Mouse (Mus musculus): ENCODE data around the gene Phc3. TPM values are rescaled to one million over a fixed set of nuclear protein-coding genes. Genes with fewer than 3 reads are reported as not detected.
A peak's percentile ranks its signal among the peaks of the same experiment; 100 is the strongest.

Phc3 gene
- 4.7 and 5.4 TPM in 2 replicates for polyA plus RNA-seq (2016; fragmentation: Nextera tagmentation; extraction: Ambion mirVana)

DNA sequence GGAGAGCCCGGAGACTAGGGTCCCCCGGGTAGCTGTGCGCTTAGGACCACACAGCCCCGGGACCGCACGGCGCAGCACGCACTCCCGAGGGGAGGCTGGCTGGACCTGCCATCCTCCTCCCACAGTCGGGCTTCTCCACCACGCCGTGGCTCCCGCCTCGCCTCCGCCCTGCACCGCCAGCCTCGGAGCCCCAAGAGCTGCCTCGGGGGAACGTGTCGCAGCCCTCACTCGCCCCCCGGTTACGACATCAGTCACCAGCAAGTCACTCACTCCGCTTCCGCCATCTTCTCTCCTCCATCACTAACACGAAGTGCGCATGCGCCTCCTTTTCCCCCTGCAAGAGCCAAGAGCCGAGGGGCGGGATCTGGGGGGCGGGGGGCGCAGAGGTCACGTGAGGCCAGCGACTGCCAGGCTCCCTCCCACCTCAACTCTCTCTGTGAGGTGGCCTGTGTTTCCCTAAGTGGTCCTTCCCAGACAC lies at the start of gene Phc3:
TSS of gene Phc3 (minus strand) at position 312 of the 478 bp plus-strand sequence.
- H3K27ac ChIP-seq, result peak within 1 kb of the TSS; percentile 95
- H3K27me3 ChIP-seq (ENCODE audit: low read depth, poor library complexity, severe bottlenecking), result no peaks in the 10 kb centered on the region
- WGBS, result under 1% methylated on average over 34 of the region's 34 CpGs
- peaks cover 25% of the 10 kb centered on the region for H3K4me1 ChIP-seq
- peaks cover 19% of the 10 kb centered on the region for H3K36me3 ChIP-seq
- DNase-seq (ENCODE audit: low spot score), result peak; percentile 99
- no peaks in the 10 kb centered on the region for H3K9me3 ChIP-seq (replicated peaks)
- H3K4me3 ChIP-seq, result peak within 1 kb of the TSS; percentile 99

GRCm38 (mm10) chr3:31017652-31018051 lies 48.4 kb upstream of the Phc3 start:
- no peak overlapping the region for H3K27ac ChIP-seq
- peaks cover 18% of the 10 kb centered on the region for H3K36me3 ChIP-seq
- no peaks in the 10 kb centered on the region for H3K27me3 ChIP-seq (ENCODE audit: low read depth, poor library complexity, severe bottlenecking)
- no peaks in the 10 kb centered on the region for H3K9me3 ChIP-seq (replicated peaks)
- 76% methylated on average over 4 of the region's 4 CpGs for WGBS
- no peak overlapping the region for H3K4me3 ChIP-seq
- DNase-seq (ENCODE audit: low spot score), result no peak
- peaks cover 24% of the 10 kb centered on the region for H3K4me1 ChIP-seq

DNA sequence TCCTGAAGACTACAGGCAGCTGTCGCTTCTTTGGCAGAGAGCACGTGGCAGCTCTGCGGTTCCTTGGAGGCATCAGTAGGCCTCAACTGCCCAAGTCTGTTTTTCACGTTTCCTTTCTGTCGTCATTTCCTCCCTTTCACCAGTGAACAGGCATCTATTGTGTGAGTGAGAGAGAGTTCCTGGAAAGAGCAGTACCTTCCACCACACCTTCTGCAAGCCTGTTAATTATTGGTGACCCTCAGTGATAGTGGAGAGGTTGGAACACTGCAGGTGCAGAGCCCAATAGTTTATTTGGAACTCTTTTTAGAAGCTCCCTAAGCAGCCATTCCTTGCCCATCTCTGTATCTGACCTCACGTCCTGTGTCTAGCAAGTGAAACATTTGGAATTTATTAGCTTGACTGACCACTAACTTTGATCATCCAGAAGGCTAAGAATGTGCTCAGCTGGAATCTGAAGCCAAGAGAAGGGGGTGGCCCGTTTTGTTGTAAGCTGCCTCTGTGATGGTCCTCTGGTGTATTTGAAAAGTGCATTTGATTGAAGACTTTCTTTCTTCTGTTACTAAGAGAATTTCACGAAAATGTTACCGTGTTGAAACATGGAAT lies 47.5 kb upstream of the Phc3 start:
- H3K27me3 ChIP-seq (ENCODE audit: low read depth, poor library complexity, severe bottlenecking), result no peaks in the 10 kb centered on the region
- H3K9me3 ChIP-seq (replicated peaks), result no peaks in the 10 kb centered on the region
- DNase-seq (ENCODE audit: low spot score), result no peak
- peaks cover 16% of the 10 kb centered on the region for H3K36me3 ChIP-seq
- peaks cover 23% of the 10 kb centered on the region for H3K4me1 ChIP-seq
- WGBS, result 33% methylated on average over 9 of the region's 9 CpGs
- peak overlapping the region; percentile 68 for H3K27ac ChIP-seq
- no peak overlapping the region for H3K4me3 ChIP-seq

DNA sequence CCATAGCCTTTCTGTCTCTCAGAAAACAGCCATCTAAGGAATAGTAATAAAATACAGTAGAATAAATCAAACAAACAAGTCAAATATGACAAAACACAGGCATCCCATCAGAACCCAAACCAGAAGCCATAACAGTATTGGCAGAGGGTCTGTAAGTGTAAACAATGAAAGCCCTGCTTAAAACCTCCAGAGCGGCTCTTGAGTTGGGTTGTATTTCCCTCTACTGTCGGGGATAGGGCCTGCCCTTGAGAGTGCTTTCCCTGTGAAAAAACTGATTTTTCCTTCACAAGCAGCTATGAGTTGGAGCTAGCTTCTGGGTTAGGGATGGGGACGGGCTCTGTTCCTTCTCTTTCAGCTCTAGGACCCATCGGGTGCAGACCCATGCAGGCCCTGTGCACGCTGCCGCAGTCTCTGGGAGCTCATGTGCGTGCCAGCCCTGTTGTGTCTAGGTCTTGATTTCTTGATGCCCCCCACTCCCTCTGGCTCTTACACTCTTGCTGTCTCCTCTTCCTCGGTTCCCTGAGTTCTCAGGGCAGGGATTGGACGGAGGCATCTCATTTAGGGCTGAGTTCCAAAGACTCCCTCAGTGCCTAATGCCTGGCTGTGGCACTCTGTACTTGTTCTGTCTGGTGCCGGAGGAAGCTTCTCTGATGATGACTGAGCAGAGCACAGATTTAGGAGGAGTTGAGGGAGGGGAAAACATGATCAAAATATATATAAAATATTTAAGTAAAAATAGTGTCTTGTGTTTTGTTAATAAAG lies 46.6 kb upstream of the Phc3 start:
- H3K4me1 ChIP-seq, result peaks cover 23% of the 10 kb centered on the region
- DNase-seq (ENCODE audit: low spot score), result no peak
- H3K36me3 ChIP-seq, result peaks cover 16% of the 10 kb centered on the region
- H3K9me3 ChIP-seq (replicated peaks), result no peaks in the 10 kb centered on the region
- peak overlapping the region; percentile 68 for H3K27ac ChIP-seq
- H3K4me3 ChIP-seq, result no peak overlapping the region
- no peaks in the 10 kb centered on the region for H3K27me3 ChIP-seq (ENCODE audit: low read depth, poor library complexity, severe bottlenecking)
- WGBS, result 70% methylated on average over 10 of the region's 10 CpGs

DNA sequence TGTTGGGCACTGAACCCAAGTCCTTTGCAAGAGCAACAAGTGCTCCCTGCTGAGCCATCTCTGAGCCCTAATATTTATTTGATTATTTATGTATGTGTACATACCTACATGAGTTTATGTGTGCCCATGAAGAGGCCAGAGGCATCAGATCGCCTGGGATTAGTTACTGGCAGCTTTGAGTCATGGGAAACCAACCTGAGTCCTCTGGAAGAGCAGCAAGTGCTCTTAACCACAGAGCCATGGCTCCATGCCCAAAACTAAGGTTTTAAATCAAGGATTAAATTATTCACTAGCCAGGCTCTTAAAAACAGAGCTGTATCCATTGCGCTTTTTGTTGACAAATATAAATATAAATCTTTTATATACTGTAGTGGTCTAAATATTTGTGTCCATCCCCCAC lies 45.2 kb upstream of the Phc3 start:
- no peak for DNase-seq (ENCODE audit: low spot score)
- Histone ChIP-seq H3K9me3 (replicated peaks) (no peaks in the 10 kb centered on the region), H3K4me3 (no peak overlapping the region), H3K27me3 (ENCODE audit: low read depth, poor library complexity, severe bottlenecking) (no peaks in the 10 kb centered on the region), H3K4me1 (peaks cover 23% of the 10 kb centered on the region), H3K36me3 (peaks cover 3% of the 10 kb centered on the region; the same call in 1 of the 2 replicates), H3K27ac (no peak overlapping the region)
- 93% methylated on average over 2 of the region's 2 CpGs for WGBS

DNA sequence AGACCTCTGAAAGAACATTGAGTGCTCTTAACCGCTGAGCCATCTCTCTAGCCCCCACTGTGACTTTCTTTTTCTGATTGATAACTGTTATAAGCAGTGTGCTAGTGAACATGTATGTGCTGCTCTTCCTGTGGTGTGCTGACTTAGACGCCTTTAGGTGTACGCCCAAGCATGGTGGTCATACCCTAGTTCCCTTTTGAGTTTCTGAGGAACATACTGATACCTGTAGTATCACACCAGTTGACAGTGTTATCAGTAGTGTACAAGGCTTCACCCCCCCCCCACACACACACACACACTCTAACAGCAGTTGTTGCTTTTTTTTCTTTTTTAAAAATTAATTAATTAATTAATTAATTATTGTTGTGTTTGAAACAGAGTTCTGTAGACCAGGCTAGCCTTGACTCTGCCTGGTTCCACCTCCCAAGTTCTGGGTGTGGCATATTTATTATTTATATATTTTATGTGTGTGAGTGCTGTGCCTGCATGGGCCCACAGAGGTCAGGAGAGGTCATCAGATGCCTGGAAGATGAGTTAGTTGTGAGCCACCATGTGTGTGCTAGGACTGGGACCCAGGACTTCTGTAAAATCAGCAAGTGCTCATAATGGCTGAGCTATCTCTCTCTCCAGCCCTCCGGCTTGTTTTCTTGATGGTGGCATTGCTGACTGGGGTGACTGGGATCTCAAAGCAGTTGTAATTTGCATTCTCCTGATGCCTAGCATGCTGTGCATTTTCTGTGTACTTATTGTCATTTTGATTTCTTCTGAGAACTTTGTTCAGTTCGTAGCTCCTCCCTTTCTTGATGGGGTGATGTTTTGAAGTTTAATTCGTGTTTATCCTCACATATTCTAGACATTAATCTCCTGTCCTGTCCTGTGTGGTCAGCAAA lies 35.4 kb upstream of the Phc3 start:
- whole genome bisulfite sequencing, result 84% methylated on average over 6 of the region's 6 CpGs
- Histone ChIP-seq H3K4me1 (peaks cover 8% of the 10 kb centered on the region), H3K27me3 (ENCODE audit: low read depth, poor library complexity, severe bottlenecking) (no peaks in the 10 kb centered on the region), H3K36me3 (peaks cover 15% of the 10 kb centered on the region), H3K9me3 (replicated peaks) (no peaks in the 10 kb centered on the region), H3K4me3 (no peak overlapping the region), H3K27ac (no peak overlapping the region)
- no peak for DNase-seq (ENCODE audit: low spot score)

GRCm38 (mm10) chr3:31001048-31001676 lies 31.9 kb upstream of the Phc3 start:
- no peaks in the 10 kb centered on the region for H3K27me3 ChIP-seq (ENCODE audit: low read depth, poor library complexity, severe bottlenecking)
- no peak for DNase-seq (ENCODE audit: low spot score)
- WGBS, result 50% methylated on average over 3 of the region's 3 CpGs

DNA sequence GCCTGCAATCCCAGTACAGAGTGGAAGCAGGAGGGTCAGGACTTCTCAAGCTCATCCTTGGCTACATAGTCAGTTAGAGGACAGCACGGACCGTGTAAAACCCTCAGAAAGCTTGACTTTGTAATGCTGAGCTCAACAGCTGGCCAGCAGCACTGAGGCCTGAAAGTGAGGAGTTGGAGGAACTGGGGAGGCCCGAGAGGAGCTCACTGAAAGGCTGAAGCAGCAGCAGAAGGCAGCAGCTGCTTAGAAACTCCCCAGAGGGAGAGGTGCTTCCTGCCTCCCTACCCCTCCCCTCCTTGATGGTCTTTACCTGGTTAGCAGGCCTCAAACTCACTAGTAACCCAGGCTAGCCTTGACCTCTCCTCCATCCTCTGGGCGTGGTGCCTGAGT lies 30.8 kb upstream of the Phc3 start:
- peak overlapping the region; percentile 48 for H3K27ac ChIP-seq
- H3K36me3 ChIP-seq, result peaks cover 15% of the 10 kb centered on the region
- no peak for DNase-seq (ENCODE audit: low spot score)
- no peaks in the 10 kb centered on the region for H3K9me3 ChIP-seq (replicated peaks)
- WGBS, result 39% methylated on average over 4 of the region's 4 CpGs
- H3K27me3 ChIP-seq (ENCODE audit: low read depth, poor library complexity, severe bottlenecking), result no peaks in the 10 kb centered on the region
- H3K4me1 ChIP-seq, result peaks cover 28% of the 10 kb centered on the region
- H3K4me3 ChIP-seq, result no peak overlapping the region

More at GRCm38 (mm10) chr3:31001048-31001676, 31.9 kb upstream of the Phc3 start:
- peaks cover 28% of the 10 kb centered on the region for H3K4me1 ChIP-seq
- peaks cover 15% of the 10 kb centered on the region for H3K36me3 ChIP-seq
- no peak overlapping the region for H3K27ac ChIP-seq
- H3K9me3 ChIP-seq (replicated peaks), result no peaks in the 10 kb centered on the region
- no peak overlapping the region for H3K4me3 ChIP-seq

DNA sequence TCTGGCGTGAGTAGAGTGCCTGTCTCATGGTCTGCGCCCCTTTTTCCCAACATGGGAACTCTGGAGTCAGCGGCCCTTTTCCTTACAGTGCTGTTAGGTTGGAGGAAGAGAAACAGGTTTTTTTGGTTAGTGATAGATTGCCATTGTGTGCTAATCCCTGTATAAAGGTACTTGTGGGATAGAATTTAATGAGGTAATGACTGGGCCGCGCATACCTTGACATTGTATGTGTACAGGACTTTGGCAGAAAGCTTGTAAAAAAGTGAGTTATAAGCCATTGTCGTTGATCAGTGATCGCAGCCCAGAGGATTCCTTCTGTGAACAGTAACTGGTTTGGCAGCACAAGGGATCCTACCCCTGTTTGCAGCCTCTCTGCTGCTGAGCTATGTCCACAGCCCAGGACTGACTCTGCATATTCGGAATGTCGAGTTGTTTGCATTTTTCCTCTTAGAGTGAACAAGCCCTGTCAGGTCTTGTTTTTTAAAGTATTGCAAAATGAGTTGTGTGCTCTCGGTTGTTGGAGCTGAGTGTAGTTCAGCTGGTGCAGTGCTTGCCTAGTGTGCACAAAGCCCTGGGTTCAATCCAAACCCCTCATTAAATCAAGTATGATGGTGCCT lies 30.3 kb upstream of the Phc3 start:
- 59% methylated on average over 10 of the region's 10 CpGs for WGBS
- DNase-seq (ENCODE audit: low spot score), result no peak

GRCm38 (mm10) chr3:30996688-30997014 lies 27.4 kb upstream of the Phc3 start:
- Histone ChIP-seq H3K27ac (no peak overlapping the region), H3K9me3 (replicated peaks) (no peaks in the 10 kb centered on the region), H3K36me3 (no peaks in the 10 kb centered on the region), H3K4me3 (peak overlapping the region; percentile 97), H3K4me1 (peaks cover 33% of the 10 kb centered on the region), H3K27me3 (ENCODE audit: low read depth, poor library complexity, severe bottlenecking) (no peaks in the 10 kb centered on the region)
- DNase-seq (ENCODE audit: low spot score), result no peak
- 2% methylated on average over 4 of the region's 4 CpGs for WGBS

More for the DNA sequence above, 30.3 kb upstream of the Phc3 start:
- Histone ChIP-seq H3K4me3 (no peak overlapping the region), H3K4me1 (peaks cover 32% of the 10 kb centered on the region), H3K27me3 (ENCODE audit: low read depth, poor library complexity, severe bottlenecking) (no peaks in the 10 kb centered on the region), H3K9me3 (replicated peaks) (no peaks in the 10 kb centered on the region), H3K27ac (peak overlapping the region; percentile 48), H3K36me3 (peaks cover 15% of the 10 kb centered on the region)

- H3K4me3 ChIP-seq, result peak overlapping the region; percentile 97
- WGBS, result under 1% methylated on average over 49 of the region's 49 CpGs
- H3K36me3 ChIP-seq, result no peaks in the 10 kb centered on the region
- H3K27ac ChIP-seq, result peak overlapping the region; percentile 95
- H3K4me1 ChIP-seq, result peaks cover 33% of the 10 kb centered on the region
- no peaks in the 10 kb centered on the region for H3K27me3 ChIP-seq (ENCODE audit: low read depth, poor library complexity, severe bottlenecking)
- no peaks in the 10 kb centered on the region for H3K9me3 ChIP-seq (replicated peaks)
- DNase-seq (ENCODE audit: low spot score), result no peak
Measured at GRCm38 (mm10) chr3:30995899-30996687, 26.9 kb upstream of the Phc3 start.
